Mouse (Mus musculus) midbrain, embryonic 11.5 days (tissue): ENCODE measurements at regions not wholly inside any gene's neighbourhood (a gene's known extent, or its start where the extent isn't known, plus 50 kb on each side); places are given as distances from the start of the nearest gene placed in this dataset.

ENCODE experiments used
- ATAC-seq: fragments of 200-750 bp; cut with Nextera tagmentation; 2 replicates; pipeline ENCODE4 v1.8.0; 2017; ENCODE audit warnings: moderate TSS enrichment, moderate library complexity; ENCODE audit not compliant: low FRiP score
- DNase-seq: peaks from one replicate; pipeline ENCODE4 v3.0.0; 2015; ENCODE audit warnings: low spot score; ENCODE audit errors: missing footprints
- H3K27ac ChIP-seq: fragments of 300-500 bp; sonication (generic); 2 replicates; pipeline ENCODE4 v1.5.1; 2014; ENCODE audit warnings: low read depth, low read length
- H3K27me3 ChIP-seq: fragments of 300-500 bp; sonication (generic); 2 replicates; pipeline ENCODE4 v1.6.1; 2014; ENCODE audit warnings: mild to moderate bottlenecking, low read length, moderate library complexity, mixed read lengths; ENCODE audit not compliant: control insufficient read depth, insufficient read depth
- H3K36me3 ChIP-seq: fragments of 300-500 bp; sonication (generic); 2 replicates; pipeline ENCODE4 v1.6.1; 2014; ENCODE audit warnings: mild to moderate bottlenecking, low read length, moderate library complexity, mixed read lengths; ENCODE audit not compliant: control insufficient read depth, insufficient read depth
- H3K4me1 ChIP-seq: fragments of 300-500 bp; sonication (generic); 2 replicates; pipeline ENCODE4 v1.6.1; 2014; ENCODE audit warnings: low read length; ENCODE audit not compliant: control insufficient read depth, insufficient read depth
- H3K4me2 ChIP-seq: fragments of 300-500 bp; sonication (generic); 2 replicates; pipeline ENCODE4 v1.6.1; 2014; ENCODE audit warnings: mild to moderate bottlenecking, moderate library complexity
- H3K4me3 ChIP-seq: fragments of 300-500 bp; sonication (generic); 2 replicates; pipeline ENCODE4 v1.5.1; 2014; ENCODE audit warnings: low read depth, low read length
- H3K9ac ChIP-seq: fragments of 300-500 bp; sonication (generic); 2 replicates; pipeline ENCODE4 v1.6.1; 2014; ENCODE audit warnings: low read length
- H3K9me3 ChIP-seq: fragments of 300-500 bp; sonication (generic); 2 replicates; pipeline ENCODE4 v1.6.1; 2016; ENCODE audit warnings: low read length; ENCODE audit not compliant: control insufficient read depth
- WGBS: fragments of 180-500 bp; shearing (Covaris S2); extraction: QIAGEN DNeasy Blood & Tissue Kit; methylation state at CpG from one replicate; pipeline ENCODE4 v1.1.7; 2014; 5-methylcytosine and 5-hydroxymethylcytosine counted together

GRCm38 (mm10) chr7:83104426-83104825, 237.3 kb downstream of the Mex3b start:
- Histone ChIP-seq H3K4me3 (no peak overlapping the region), H3K4me1 (no peaks in the 10 kb centered on the region), H3K27ac (no peak overlapping the region), H3K9me3 (no peaks in the 10 kb centered on the region), H3K9ac (no peak overlapping the region), H3K4me2 (no peak overlapping the region), H3K27me3 (no peaks in the 10 kb centered on the region), H3K36me3 (no peaks in the 10 kb centered on the region)
- DNase-seq (no peak), ATAC-seq (no peak)
- WGBS, result 78% methylated on average over 1 of the region's 1 CpGs

GRCm38 (mm10) chr7:83105672-83106071, 238.5 kb downstream of the Mex3b start:
- H3K4me3 ChIP-seq, result no peak overlapping the region
- H3K27me3 ChIP-seq, result no peaks in the 10 kb centered on the region
- H3K9me3 ChIP-seq, result no peaks in the 10 kb centered on the region
- no peak for DNase-seq
- ATAC-seq, result no peak
- no peaks in the 10 kb centered on the region for H3K36me3 ChIP-seq
- no peak overlapping the region for H3K27ac ChIP-seq
- H3K4me1 ChIP-seq, result no peaks in the 10 kb centered on the region
- no peak overlapping the region for H3K4me2 ChIP-seq
- H3K9ac ChIP-seq, result no peak overlapping the region

- Histone ChIP-seq H3K4me1 (no peaks in the 10 kb centered on the region; the same call in 1 of the 2 replicates), H3K9me3 (no peaks in the 10 kb centered on the region), H3K4me2 (no peak overlapping the region), H3K27ac (no peak overlapping the region), H3K27me3 (no peaks in the 10 kb centered on the region), H3K9ac (no peak overlapping the region), H3K36me3 (no peaks in the 10 kb centered on the region), H3K4me3 (no peak overlapping the region)
- peak; percentile 51 for DNase-seq
- ATAC-seq, result no peak
- 79% methylated on average over 6 of the region's 6 CpGs for WGBS
These were observed 244.2 kb downstream of the Mex3b start for GRCm38 (mm10) chr7:83111217-83111823.

GRCm38 (mm10) chr7:83116487-83116886, 249.4 kb downstream of the Mex3b start:
- no peaks in the 10 kb centered on the region; the same call in 1 of the 2 replicates for H3K4me1 ChIP-seq
- no peak for DNase-seq
- H3K27ac ChIP-seq, result no peak overlapping the region
- WGBS, result 93% methylated on average over 1 of the region's 1 CpGs
- no peak overlapping the region for H3K4me2 ChIP-seq
- H3K27me3 ChIP-seq, result no peaks in the 10 kb centered on the region
- no peaks in the 10 kb centered on the region for H3K9me3 ChIP-seq
- no peak overlapping the region for H3K9ac ChIP-seq
- no peak overlapping the region for H3K4me3 ChIP-seq
- H3K36me3 ChIP-seq, result no peaks in the 10 kb centered on the region
- ATAC-seq, result no peak

- 85% methylated on average over 3 of the region's 3 CpGs for WGBS
- no peak for ATAC-seq
These were observed 249.9 kb downstream of the Mex3b start for GRCm38 (mm10) chr7:83117065-83117464.

GRCm38 (mm10) chr7:83126196-83126595, 259.1 kb downstream of the Mex3b start:
- H3K9me3 ChIP-seq, result no peaks in the 10 kb centered on the region
- 86% methylated on average over 4 of the region's 4 CpGs for WGBS
- H3K27ac ChIP-seq, result no peak overlapping the region
- no peak overlapping the region for H3K9ac ChIP-seq
- H3K4me2 ChIP-seq, result no peak overlapping the region
- H3K4me3 ChIP-seq, result no peak overlapping the region
- H3K27me3 ChIP-seq, result no peaks in the 10 kb centered on the region
- H3K4me1 ChIP-seq, result no peaks in the 10 kb centered on the region
- DNase-seq, result no peak
- no peaks in the 10 kb centered on the region for H3K36me3 ChIP-seq
- no peak for ATAC-seq

More at GRCm38 (mm10) chr7:83117065-83117464, 249.9 kb downstream of the Mex3b start:
- no peak for DNase-seq
- no peaks in the 10 kb centered on the region for H3K36me3 ChIP-seq
- H3K27me3 ChIP-seq, result no peaks in the 10 kb centered on the region
- no peak overlapping the region for H3K4me3 ChIP-seq
- no peak overlapping the region for H3K27ac ChIP-seq
- no peak overlapping the region for H3K4me2 ChIP-seq
- no peaks in the 10 kb centered on the region for H3K4me1 ChIP-seq
- H3K9ac ChIP-seq, result no peak overlapping the region
- H3K9me3 ChIP-seq, result no peaks in the 10 kb centered on the region

GRCm38 (mm10) chr7:83140216-83140615, 273.1 kb downstream of the Mex3b start:
- Histone ChIP-seq H3K36me3 (no peaks in the 10 kb centered on the region), H3K4me1 (no peaks in the 10 kb centered on the region), H3K9ac (no peak overlapping the region), H3K4me3 (no peak overlapping the region), H3K27ac (no peak overlapping the region), H3K9me3 (no peaks in the 10 kb centered on the region), H3K27me3 (no peaks in the 10 kb centered on the region), H3K4me2 (no peak overlapping the region)
- DNase-seq (no peak), ATAC-seq (no peak)
- 39% methylated on average over 4 of the region's 4 CpGs for WGBS

- Histone ChIP-seq H3K4me3 (no peak overlapping the region), H3K9ac (no peak overlapping the region), H3K36me3 (no peaks in the 10 kb centered on the region), H3K4me1 (no peaks in the 10 kb centered on the region), H3K27me3 (no peaks in the 10 kb centered on the region), H3K4me2 (no peak overlapping the region), H3K27ac (no peak overlapping the region), H3K9me3 (no peaks in the 10 kb centered on the region)
- 96% methylated on average over 3 of the region's 3 CpGs for WGBS
- ATAC-seq (no peak), DNase-seq (no peak)
These were observed 273.5 kb downstream of the Mex3b start for GRCm38 (mm10) chr7:83140658-83141057.

GRCm38 (mm10) chr7:83144018-83144417, 276.9 kb downstream of the Mex3b start:
- no peak overlapping the region for H3K4me2 ChIP-seq
- H3K27ac ChIP-seq, result no peak overlapping the region
- ATAC-seq (no peak), DNase-seq (no peak)
- no peaks in the 10 kb centered on the region for H3K27me3 ChIP-seq
- H3K9ac ChIP-seq, result no peak overlapping the region
- WGBS, result 89% methylated on average over 5 of the region's 5 CpGs
- H3K9me3 ChIP-seq, result no peaks in the 10 kb centered on the region
- H3K4me3 ChIP-seq, result no peak overlapping the region
- H3K36me3 ChIP-seq, result no peaks in the 10 kb centered on the region
- H3K4me1 ChIP-seq, result no peaks in the 10 kb centered on the region
